Comparison of ENCODE assay signal across 21 mouse cellular contexts in genomic region chr2:27692608-27693007, GRCm38 (mm10). TPM values are rescaled to one million over a fixed set of nuclear protein-coding genes. Genes with fewer than 3 reads are reported as not detected.
DNase-seq lines count a peak whose midpoint lies in the region; ATAC-seq and TF ChIP-seq lines count a peak whose summit lies in the region.
"Had no signal": no experiment of that assay in that cellular context is flagged by ENCODE, and none has a peak within 500 bp of the region (broad histone marks: within the 10 kb centered on the region; RNA-seq: fewer than 3 reads in every experiment).

No protein-coding gene starts in this region.

- H3K27ac ChIP-seq in heart, adult 2 months, result peak overlapping the region; percentile 34
- no peak overlapping the region for H3K27ac ChIP-seq in liver, embryonic 14.5 days
- no peak overlapping the region for H3K27ac ChIP-seq in liver, embryonic 12.5 days
- H3K27ac ChIP-seq in heart, embryonic 14.5 days (replicated peaks in 1 of 2; ENCODE audit: control insufficient read depth in 1 of 2, insufficient read depth in 1 of 2, low read depth in 2 of 2, low read length in 2 of 2), result peak overlapping the region in 1 of 2 experiments; percentile 76; a peak in 1 of 4 replicates
- peak overlapping the region; percentile 75 for H3K27ac ChIP-seq in stomach, embryonic 15.5 days
- no peak overlapping the region for H3K27ac ChIP-seq in forebrain, embryonic 12.5 days
- H3K27ac ChIP-seq: hindbrain, embryonic 13.5 days; liver, embryonic 15.5 days; neural tube, embryonic 12.5 days had no signal

- no peak overlapping the region for H3K4me2 ChIP-seq in liver, embryonic 14.5 days (ENCODE audit: low read depth)
- H3K4me2 ChIP-seq in liver, embryonic 12.5 days, result no peak overlapping the region
- peak overlapping the region; percentile 24; the same call in 1 of the 2 replicates for H3K4me2 ChIP-seq in heart, embryonic 14.5 days (ENCODE audit: low read length)
- no peak overlapping the region for H3K4me2 ChIP-seq in stomach, embryonic 15.5 days
- H3K4me2 ChIP-seq in forebrain, embryonic 12.5 days, result no peak overlapping the region
- H3K4me2 ChIP-seq: hindbrain, embryonic 13.5 days; neural tube, embryonic 12.5 days had no signal

- H3K4me3 ChIP-seq in heart, adult 2 months, result no peak overlapping the region
- H3K4me3 ChIP-seq in liver, embryonic 14.5 days (ENCODE audit: insufficient read depth in 1 of 2, low read depth in 2 of 2, low read length in 2 of 2), result no peak overlapping the region
- no peak overlapping the region for H3K4me3 ChIP-seq in liver, embryonic 12.5 days
- H3K4me3 ChIP-seq in heart, embryonic 14.5 days (ENCODE audit: control insufficient read depth in 1 of 2, insufficient read depth in 1 of 2, low read depth in 1 of 2, low read length in 2 of 2), result no peak overlapping the region
- H3K4me3 ChIP-seq in stomach, embryonic 15.5 days (replicated peaks), result no peak overlapping the region
- no peak overlapping the region for H3K4me3 ChIP-seq in forebrain, embryonic 12.5 days (replicated peaks)
- H3K4me3 ChIP-seq: hindbrain, embryonic 13.5 days; liver, embryonic 15.5 days; neural tube, embryonic 12.5 days had no signal

- peak in 1 of 2 experiments; percentile 53 for DNase-seq in heart, adult 2 months
- DNase-seq in heart, adult 8-10 months (ENCODE audit: low spot score), result no peak
- DNase-seq in liver, embryonic 14.5 days (ENCODE audit: low read depth in 3 of 3, low spot score in 3 of 3), result no peak
- DNase-seq in testis, postnatal 14 days (ENCODE audit: low spot score), result no peak
- DNase-seq: adrenal gland, postnatal 10 days; B cell, adult 2 months; cerebellum, adult 8-10 months; gastrocnemius, postnatal 10 days; kidney, adult 11 months; kidney, postnatal 4 days; right cerebral cortex, postnatal 14 days; thymus, adult 2 months had no signal

- ATAC-seq in liver, embryonic 14.5 days (ENCODE audit: insufficient read depth), result peak; percentile 34; the same call in 1 of the 2 replicates
- ATAC-seq in liver, embryonic 12.5 days, result no peak
- ATAC-seq in heart, embryonic 14.5 days (ENCODE audit: insufficient number of reproducible peaks, insufficient read depth, low FRiP score, low read depth), result peak; percentile 67
- no peak for ATAC-seq in stomach, embryonic 15.5 days (ENCODE audit: insufficient read depth, low FRiP score, low read depth)
- ATAC-seq in forebrain, embryonic 12.5 days (ENCODE audit: low FRiP score), result no peak
- ATAC-seq: forebrain, embryonic 16.5 days; midbrain, embryonic 16.5 days had no signal

- H3K27me3 ChIP-seq in heart, adult 2 months (ENCODE audit: control insufficient read depth, insufficient read depth, low read length), result no peaks in the 10 kb centered on the region
- H3K27me3 ChIP-seq in liver, embryonic 14.5 days (ENCODE audit: control insufficient read depth, insufficient read depth, low read length), result no peaks in the 10 kb centered on the region
- H3K27me3 ChIP-seq in liver, embryonic 12.5 days (replicated peaks), result no peaks in the 10 kb centered on the region
- H3K27me3 ChIP-seq in heart, embryonic 14.5 days (ENCODE audit: control insufficient read depth, insufficient read depth, low read length), result no peaks in the 10 kb centered on the region
- no peaks in the 10 kb centered on the region for H3K27me3 ChIP-seq in stomach, embryonic 15.5 days (replicated peaks)
- H3K27me3 ChIP-seq in forebrain, embryonic 12.5 days, result 0 out of 2 replicates have a peak, but pooled peaks cover 2% of the 10 kb centered on the region
- H3K27me3 ChIP-seq: hindbrain, embryonic 13.5 days; liver, embryonic 15.5 days; neural tube, embryonic 12.5 days had no signal

- TF ChIP-seq POLR2A in heart, adult 2 months (IDR thresholded peaks at IDR 0.05; ENCODE audit: insufficient read depth, low read depth, low read length), result no peak

- no peak overlapping the region for H3K9ac ChIP-seq in heart, adult 2 months (ENCODE audit: low read depth, low read length)
- H3K9ac ChIP-seq in liver, embryonic 14.5 days (replicated peaks), result no peak overlapping the region
- H3K9ac ChIP-seq in liver, embryonic 12.5 days, result no peak overlapping the region
- H3K9ac ChIP-seq in heart, embryonic 14.5 days (ENCODE audit: low read length), result no peak overlapping the region
- 0 out of 2 replicates have a peak overlapping the region, but pooled peaks have one; percentile 0 for H3K9ac ChIP-seq in stomach, embryonic 15.5 days
- no peak overlapping the region for H3K9ac ChIP-seq in forebrain, embryonic 12.5 days
- H3K9ac ChIP-seq: liver, embryonic 15.5 days; neural tube, embryonic 12.5 days had no signal

- H3K9me3 ChIP-seq in liver, embryonic 14.5 days (ENCODE audit: control insufficient read depth, low read length), result no peaks in the 10 kb centered on the region
- no peaks in the 10 kb centered on the region for H3K9me3 ChIP-seq in liver, embryonic 12.5 days (replicated peaks)
- no peaks in the 10 kb centered on the region for H3K9me3 ChIP-seq in heart, embryonic 14.5 days (ENCODE audit: control insufficient read depth, low read length)
- H3K9me3 ChIP-seq in stomach, embryonic 15.5 days, result no peaks in the 10 kb centered on the region
- H3K9me3 ChIP-seq in forebrain, embryonic 12.5 days, result no peaks in the 10 kb centered on the region
- H3K9me3 ChIP-seq: hindbrain, embryonic 13.5 days; liver, embryonic 15.5 days; neural tube, embryonic 12.5 days had no signal

- H3K4me1 ChIP-seq in heart, adult 2 months (ENCODE audit: control insufficient read depth, insufficient read depth, low read length), result peaks cover 63% of the 10 kb centered on the region
- peaks cover 0 to 40% of the 10 kb centered on the region in 2 experiments for H3K4me1 ChIP-seq in liver, embryonic 14.5 days (replicated peaks; ENCODE audit: control insufficient read depth in 2 of 2, insufficient read depth in 2 of 2, low read length in 1 of 2)
- peaks cover 66% of the 10 kb centered on the region for H3K4me1 ChIP-seq in liver, embryonic 12.5 days
- peaks cover 66 to 74% of the 10 kb centered on the region in 2 experiments for H3K4me1 ChIP-seq in heart, embryonic 14.5 days (ENCODE audit: control insufficient read depth in 2 of 2, insufficient read depth in 2 of 2, low read length in 2 of 2)
- H3K4me1 ChIP-seq in stomach, embryonic 15.5 days, result peaks cover 63% of the 10 kb centered on the region
- H3K4me1 ChIP-seq in forebrain, embryonic 12.5 days, result peaks cover 24% of the 10 kb centered on the region

- H3K79me2 ChIP-seq in heart, adult 2 months (replicated peaks; ENCODE audit: control insufficient read depth, insufficient read depth, low read length), result peaks cover 17% of the 10 kb centered on the region; the same call in 1 of the 2 replicates

- no peaks in the 10 kb centered on the region for H3K36me3 ChIP-seq in heart, adult 2 months (ENCODE audit: control insufficient read depth, insufficient read depth, low read length)
- H3K36me3 ChIP-seq in liver, embryonic 14.5 days (replicated peaks; ENCODE audit: control insufficient read depth, insufficient read depth, low read depth), result no peaks in the 10 kb centered on the region
- H3K36me3 ChIP-seq in liver, embryonic 12.5 days, result no peaks in the 10 kb centered on the region
- H3K36me3 ChIP-seq in heart, embryonic 14.5 days (ENCODE audit: control insufficient read depth, insufficient read depth, low read length), result no peaks in the 10 kb centered on the region
- no peaks in the 10 kb centered on the region; the same call in 1 of the 2 replicates for H3K36me3 ChIP-seq in stomach, embryonic 15.5 days
- H3K36me3 ChIP-seq in forebrain, embryonic 12.5 days (replicated peaks), result no peaks in the 10 kb centered on the region
- H3K36me3 ChIP-seq: hindbrain, embryonic 13.5 days; liver, embryonic 15.5 days; neural tube, embryonic 12.5 days had no signal

- intact Hi-C loops in heart, adult 2 months (cut with DNase I), result no loop called here

- TF ChIP-seq CTCF in heart, adult 2 months (IDR thresholded peaks at IDR 0.05), result no peak
- no peak for TF ChIP-seq CTCF in liver, embryonic 14.5 days (IDR thresholded peaks at IDR 0.05; ENCODE audit: low read depth)

- 0 out of 2 replicates have a peak, but pooled peaks have one; percentile 6 for TF ChIP-seq EP300 in heart, adult 2 months (IDR thresholded peaks at IDR 0.05; ENCODE audit: insufficient read depth, low read depth, low read length)
- TF ChIP-seq EP300 in liver, embryonic 14.5 days (IDR thresholded peaks at IDR 0.05; ENCODE audit: low read depth), result no peak

- WGBS in heart, adult 2 months, result 32% methylated on average over 3 of the region's 3 CpGs
- 38% methylated on average over 3 of the region's 3 CpGs for WGBS in liver, embryonic 14.5 days (ENCODE audit: insufficient replicate concordance)
- 44% methylated on average over 3 of the region's 3 CpGs for WGBS in liver, embryonic 12.5 days (ENCODE audit: insufficient replicate concordance)
- WGBS in heart, embryonic 14.5 days, result 20% methylated on average over 3 of the region's 3 CpGs
- WGBS in stomach, embryonic 15.5 days, result 69% methylated on average over 3 of the region's 3 CpGs
- WGBS in forebrain, embryonic 12.5 days, result 90% methylated on average over 3 of the region's 3 CpGs

RNA-seq across cellular contexts. Expression of gene Rxra, which starts 16.4 kb away (rescaled TPM):
- total RNA-seq in heart, adult 2 months (2021), result 10 to 100 TPM; 45.1 to 52.0 TPM
- polyA plus RNA-seq in heart, adult 2 months (2012; rRNA removed), result 42.7 and 52.6 TPM in 2 replicates
- total RNA-seq in heart, adult 8-10 months (2022), result 10 to 100 TPM; 50.5 to 61.2 (median 56.9) TPM
- 7.1 and 7.5 TPM in 2 replicates for polyA plus RNA-seq in liver, embryonic 14.5 days (2012; rRNA removed)
- 2.4 and 2.9 TPM in 2 replicates for polyA plus RNA-seq in liver, embryonic 14.5 days (2014; fragmentation: Nextera tagmentation; extraction: Ambion mirVana)
- polyA plus RNA-seq in liver, embryonic 12.5 days (2016; fragmentation: Nextera tagmentation; extraction: Ambion mirVana), result 3.9 and 4.2 TPM in 2 replicates
- 5.2 and 5.7 TPM in 2 replicates for polyA plus RNA-seq in heart, embryonic 14.5 days (2014; fragmentation: Nextera tagmentation; extraction: Ambion mirVana)
- 12.4 and 13.0 TPM in 2 replicates for polyA plus RNA-seq in stomach, embryonic 15.5 days (2015; fragmentation: Nextera tagmentation; extraction: Ambion mirVana)
- polyA plus RNA-seq in forebrain, embryonic 12.5 days (2016; fragmentation: Nextera tagmentation; extraction: Ambion mirVana), result 6.7 and 7.8 TPM in 2 replicates

Comparison
In these comparisons a context has a peak if more than half of its experiments do, and no peak if none do; other contexts are left out.
1. ATAC-seq: peak in liver, embryonic 14.5 days (single experiment) and heart, embryonic 14.5 days (single experiment); none in liver, embryonic 12.5 days (single experiment), stomach, embryonic 15.5 days (single experiment) and forebrain, embryonic 12.5 days (single experiment).
2. H3K27ac ChIP-seq: peak in heart, adult 2 months (single experiment) and stomach, embryonic 15.5 days (single experiment); none in liver, embryonic 14.5 days (single experiment), liver, embryonic 12.5 days (single experiment) and forebrain, embryonic 12.5 days (single experiment).